Mouse (Mus musculus): ENCODE results near the gene Unc13b.
A peak's percentile ranks its signal among the peaks of the same experiment; 100 is the strongest.

The Unc13b gene

DNA sequence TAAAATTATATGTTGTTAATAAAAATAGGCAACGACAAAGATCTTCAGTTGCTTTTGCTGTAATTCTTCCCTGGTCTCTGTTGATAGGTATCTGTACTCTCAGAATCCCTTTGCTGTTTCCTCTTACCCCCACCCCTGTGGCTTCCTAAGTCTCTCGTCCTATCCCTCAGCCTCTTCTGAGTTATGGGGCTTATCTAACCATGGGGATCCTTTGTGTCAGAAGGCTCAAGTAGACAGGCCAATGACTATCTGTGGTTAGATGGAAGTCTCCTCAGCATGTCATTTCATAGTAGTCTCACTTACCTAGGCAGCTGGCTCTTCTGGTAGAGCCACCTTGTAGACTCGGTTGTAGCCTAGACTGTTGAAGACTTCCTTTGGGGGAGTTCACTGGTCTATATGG, 173.1 kb downstream of the Unc13b start:
- no peak for DNase-seq (ENCODE audit: low read depth)

DNA sequence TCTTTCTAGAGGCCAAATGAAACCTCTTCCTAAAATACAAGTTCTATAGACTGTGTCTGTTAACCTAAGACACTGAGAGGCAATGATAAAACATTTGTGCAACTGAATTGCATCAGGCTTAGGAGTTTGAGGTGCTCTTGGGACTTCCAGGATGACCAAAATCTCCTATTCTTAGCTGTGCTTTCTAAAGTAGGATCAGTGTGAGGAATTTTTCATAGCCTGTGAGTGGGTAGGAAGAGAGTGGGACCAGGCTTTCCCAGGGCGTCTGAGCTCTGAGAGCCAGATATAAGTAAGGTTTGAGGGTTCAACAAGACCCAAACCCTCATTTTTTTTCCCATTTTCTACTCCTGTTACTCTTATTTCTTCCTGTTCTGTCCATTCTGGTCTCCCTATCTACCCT, 174.2 kb downstream of the Unc13b start:
- DNase-seq (ENCODE audit: low read depth), result no peak

DNA sequence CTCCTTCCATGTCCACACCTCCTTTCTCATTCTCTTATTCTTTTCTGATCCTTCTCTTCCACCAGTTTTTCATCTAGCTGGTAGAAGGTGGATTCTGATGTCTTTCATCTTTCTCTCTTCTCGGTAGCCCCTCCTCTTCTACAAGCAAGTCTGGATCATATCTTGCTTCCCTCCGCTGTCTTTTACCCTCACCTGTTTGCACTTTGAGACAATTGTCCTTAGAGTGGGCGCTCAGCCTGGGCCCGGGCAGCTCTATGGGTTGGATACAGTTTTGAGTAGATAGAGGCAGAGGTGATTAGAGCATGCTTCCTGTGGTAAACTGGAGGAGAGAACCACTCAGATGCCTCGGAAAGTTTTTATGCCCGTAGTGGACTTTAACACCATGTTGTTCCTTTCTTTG, 174.7 kb downstream of the Unc13b start:
- no peak for DNase-seq (ENCODE audit: low read depth)

DNA sequence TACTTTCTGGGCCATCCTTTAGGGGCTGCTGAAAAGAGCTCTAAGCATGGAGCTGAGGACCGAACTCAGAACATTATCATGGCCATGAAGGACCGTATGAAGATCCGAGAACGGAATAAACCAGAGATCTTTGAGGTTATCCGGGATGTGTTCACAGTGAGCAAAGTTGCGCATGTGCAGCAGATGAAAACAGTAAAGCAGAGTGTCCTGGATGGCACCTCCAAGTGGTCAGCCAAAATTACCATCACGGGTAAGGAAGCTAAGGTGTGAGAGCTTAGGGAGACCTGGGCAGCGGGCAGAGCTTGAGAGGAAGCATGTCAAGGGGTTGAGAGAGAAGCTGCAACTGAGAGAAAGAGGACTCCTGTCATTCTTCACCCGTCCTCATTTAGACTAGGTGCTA, 178.1 kb downstream of the Unc13b start:
- no peak for DNase-seq (ENCODE audit: low read depth)

DNA sequence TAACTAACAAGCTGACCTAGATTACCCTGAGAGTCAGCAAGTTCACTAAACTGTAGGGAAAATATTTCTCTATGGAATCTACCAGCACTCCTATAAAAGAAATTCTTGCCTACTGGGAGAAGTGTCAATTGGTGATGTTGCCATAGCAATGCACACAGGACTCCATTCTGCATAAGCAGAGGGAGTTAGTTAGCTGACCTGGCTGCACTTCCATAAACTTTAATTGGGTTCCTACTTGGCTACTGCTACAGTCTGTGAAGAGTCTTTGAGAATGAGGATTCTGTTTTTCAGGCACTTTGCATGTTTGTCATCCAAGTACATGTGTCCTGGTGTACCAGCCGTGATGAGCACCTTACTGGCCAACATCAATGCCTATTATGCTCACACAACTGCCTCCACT, 182.0 kb downstream of the Unc13b start:
- DNase-seq (ENCODE audit: low read depth), result no peak

DNA sequence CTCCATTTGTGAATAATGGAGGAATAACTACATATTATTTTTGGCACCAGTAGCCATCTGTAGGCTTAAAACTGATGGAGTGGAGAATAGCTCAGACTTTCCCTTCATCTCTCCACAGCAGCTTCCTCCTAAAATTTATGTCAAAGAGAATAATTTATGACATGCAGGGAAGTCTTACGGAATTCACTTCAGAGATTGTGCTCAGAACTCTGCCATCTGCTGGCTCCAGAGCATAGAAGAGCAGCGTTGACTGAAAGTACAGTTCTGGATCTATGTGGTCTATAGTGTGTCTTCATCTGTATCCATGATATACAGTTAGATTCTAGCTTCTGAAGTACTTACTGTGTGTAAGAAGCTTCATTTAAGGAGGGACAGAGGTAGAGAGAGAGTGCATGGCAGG, 185.3 kb downstream of the Unc13b start:
- DNase-seq (ENCODE audit: low read depth), result no peak

DNA sequence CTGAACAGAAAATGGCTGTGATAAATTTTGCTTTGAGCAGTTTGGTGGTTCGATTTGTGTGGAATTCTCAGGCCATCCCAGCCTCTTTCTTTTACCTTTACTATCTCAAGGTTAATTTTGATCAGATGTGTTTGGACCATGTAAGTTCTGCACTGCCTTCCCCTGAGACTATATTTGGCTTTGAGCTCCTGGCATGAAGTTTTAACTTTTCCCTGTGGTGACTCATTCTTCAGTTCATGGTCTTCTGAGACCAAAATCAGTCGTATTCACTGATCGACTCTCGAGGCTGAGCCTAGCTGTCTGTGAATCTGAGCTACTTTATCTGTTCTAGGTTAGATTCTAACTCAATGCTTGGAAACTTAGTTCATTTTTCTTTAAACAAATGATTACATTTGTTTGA, 187.0 kb downstream of the Unc13b start:
- no peak for DNase-seq (ENCODE audit: low read depth)

DNA sequence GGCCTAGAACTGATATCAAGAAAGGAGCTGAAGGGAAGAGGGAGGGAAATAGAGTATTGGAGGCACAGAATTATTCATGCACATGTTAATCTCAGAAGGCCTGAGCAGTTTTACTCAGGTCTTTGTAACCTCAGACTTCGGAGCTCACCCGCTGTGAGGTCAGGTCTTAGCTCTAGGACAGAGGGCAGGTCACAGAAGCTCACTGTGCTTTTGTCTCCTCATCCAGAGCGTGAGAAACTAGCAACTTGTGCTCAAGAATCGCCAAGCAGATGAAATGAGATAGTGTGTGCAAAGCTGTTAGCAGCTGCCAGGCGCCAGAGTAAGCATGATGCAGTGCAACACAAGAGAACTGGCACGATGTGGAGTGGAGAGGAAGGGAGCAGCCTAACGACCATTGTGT, 189.3 kb downstream of the Unc13b start:
- DNase-seq (ENCODE audit: low read depth), result no peak

DNA sequence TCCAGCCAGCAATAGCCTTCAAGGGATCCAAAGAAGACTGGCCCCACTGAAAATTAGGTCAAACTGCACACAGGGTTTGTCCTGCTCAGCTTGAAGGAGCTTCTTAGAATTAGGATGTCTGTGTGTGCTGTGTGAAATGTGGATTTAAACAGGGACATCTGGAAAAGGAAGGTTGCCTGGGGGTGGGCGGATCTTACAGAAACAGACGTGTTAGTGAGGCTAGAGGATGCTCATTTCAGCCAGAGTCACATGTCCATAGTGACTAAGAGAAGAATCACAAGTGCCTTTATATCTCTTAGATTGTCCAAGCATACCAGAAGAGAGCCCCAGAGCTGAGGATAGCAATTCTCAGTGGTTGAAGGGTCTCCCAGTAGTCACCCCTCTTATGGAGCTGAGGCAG, 190.2 kb downstream of the Unc13b start:
- no peak for DNase-seq (ENCODE audit: low read depth)

DNA sequence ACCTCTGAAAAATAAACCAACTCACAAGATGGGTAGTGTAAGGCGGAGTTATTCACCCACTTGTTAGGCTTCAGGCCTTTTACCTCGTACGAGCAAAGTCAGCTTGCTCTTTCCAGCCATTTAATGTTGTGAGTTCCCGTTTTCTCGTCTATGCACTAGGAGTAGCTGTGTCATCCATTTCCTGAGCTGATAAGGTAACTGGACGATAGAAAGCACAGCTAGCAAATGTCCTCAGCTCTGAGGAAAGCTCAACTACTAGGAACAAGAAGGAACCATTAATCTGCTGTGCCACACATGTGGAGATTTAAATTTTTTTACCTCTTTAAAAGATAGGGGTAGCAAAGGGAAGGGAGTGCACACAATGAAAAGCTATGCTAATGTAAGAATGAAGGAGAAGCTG, 192.5 kb downstream of the Unc13b start:
- no peak for DNase-seq (ENCODE audit: low read depth)

DNA sequence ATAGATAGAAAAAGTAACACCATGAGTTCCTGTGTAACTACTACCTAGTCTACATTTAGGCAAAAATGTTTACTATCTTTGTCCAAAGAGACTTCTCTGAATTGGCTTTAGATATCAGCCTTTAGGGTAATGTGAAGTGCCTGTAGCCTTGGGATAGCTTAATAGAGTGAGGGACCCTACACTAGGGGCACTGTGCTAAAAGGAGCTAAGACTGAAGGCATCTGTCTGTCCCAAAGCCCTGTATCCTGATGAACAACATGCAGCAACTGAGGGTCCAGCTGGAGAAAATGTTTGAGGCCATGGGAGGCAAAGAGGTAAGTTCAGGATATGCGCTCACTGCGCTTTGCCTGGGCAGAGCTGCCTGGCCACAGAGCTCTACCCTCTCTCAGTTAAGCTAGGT, 198.3 kb downstream of the Unc13b start:
- DNase-seq (ENCODE audit: low read depth), result no peak

DNA sequence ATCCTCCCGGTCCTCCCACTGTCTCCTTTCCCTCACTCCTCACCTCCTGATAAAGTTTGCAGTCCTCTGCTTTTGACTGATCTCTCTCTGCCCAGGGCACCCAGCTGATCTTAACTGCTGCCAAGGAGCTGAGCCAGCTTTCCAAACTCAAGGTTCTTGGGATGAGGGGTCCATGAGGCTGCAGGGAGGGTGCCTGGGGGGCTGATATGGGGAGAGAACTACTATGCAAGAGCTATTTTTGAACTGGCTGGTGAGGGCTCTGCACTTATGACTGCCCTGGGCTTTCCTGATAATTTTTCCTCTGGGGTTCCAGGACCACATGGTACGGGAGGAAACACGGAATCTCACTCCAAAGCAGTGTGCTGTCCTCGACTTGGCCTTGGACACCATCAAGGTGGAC, 199.8 kb downstream of the Unc13b start:
- no peak for DNase-seq (ENCODE audit: low read depth)

DNA sequence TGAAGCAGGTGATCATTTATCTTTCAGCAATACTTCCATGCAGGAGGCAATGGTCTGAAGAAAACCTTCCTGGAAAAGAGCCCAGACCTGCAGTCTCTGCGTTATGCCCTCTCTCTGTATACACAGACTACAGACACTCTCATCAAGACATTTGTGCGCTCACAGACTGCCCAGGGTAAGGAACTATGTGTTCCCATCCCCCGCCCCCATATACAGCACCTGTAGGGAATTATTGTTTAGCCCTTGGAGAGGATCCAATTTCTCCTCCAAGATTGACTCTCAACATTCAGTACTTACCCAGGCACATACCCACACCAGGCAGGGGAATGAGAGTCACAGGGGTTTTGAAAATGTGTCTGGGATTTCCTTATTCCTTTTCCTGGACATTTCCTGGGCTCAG, 200.7 kb downstream of the Unc13b start:
- no peak for DNase-seq (ENCODE audit: low read depth)

DNA sequence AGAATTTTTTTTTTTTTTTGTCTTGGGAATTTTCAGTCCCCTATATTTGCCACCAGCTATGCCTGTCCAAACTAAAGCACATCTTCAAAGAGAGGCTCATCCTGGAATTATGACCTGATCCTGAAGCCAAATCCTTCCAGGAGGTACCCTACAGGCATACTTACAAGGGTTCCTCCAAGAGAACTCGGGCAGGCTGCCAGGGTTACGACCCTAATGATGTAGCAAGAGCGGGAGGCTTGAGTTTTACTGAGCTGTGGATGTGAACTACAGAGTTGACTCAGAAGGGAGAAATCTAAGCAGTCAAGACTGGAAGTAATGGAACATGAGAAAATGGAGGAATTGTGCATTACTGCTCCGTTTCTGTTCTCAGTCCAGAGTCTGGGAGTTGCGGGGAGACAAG, 201.3 kb downstream of the Unc13b start:
- no peak for DNase-seq (ENCODE audit: low read depth)

DNA sequence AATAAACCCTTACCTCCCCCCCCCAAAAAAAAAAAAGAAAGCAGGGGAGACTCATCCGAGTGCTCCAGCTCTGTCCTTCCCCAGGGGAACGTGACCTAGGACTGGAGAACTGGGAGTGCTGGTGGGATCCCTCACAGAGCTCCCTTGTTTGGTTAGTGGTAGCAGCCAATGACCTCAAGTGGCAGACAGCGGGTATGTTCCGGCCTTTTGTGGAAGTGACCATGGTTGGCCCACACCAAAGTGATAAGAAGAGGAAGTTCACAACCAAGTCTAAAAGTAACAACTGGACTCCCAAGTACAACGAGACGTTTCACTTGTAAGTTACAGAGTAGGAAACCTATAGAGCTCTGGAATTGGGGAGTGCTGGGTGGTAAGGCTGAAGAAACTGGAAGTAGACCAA, 204.1 kb downstream of the Unc13b start:
- no peak for DNase-seq (ENCODE audit: low read depth)

DNA sequence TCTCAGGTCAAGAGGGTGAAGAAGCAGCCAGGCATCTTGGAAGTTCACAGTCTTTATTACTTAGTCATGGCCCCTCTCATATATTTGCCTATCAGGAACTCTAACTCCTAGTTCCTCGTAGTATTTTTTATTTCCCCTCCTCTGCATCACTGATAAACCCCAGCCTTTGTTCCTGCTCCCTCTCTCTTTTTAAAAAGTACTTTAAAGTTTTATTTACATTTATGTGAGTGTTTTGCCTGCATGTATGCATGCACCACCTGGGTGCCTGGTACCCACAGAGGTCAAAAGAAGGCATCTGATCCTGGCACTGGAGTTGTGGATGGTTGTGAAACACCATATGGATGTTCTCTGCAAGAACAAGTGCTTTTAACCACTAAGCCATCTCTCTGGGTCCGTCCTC, 207.4 kb downstream of the Unc13b start:
- no peak for DNase-seq (ENCODE audit: low read depth)

DNA sequence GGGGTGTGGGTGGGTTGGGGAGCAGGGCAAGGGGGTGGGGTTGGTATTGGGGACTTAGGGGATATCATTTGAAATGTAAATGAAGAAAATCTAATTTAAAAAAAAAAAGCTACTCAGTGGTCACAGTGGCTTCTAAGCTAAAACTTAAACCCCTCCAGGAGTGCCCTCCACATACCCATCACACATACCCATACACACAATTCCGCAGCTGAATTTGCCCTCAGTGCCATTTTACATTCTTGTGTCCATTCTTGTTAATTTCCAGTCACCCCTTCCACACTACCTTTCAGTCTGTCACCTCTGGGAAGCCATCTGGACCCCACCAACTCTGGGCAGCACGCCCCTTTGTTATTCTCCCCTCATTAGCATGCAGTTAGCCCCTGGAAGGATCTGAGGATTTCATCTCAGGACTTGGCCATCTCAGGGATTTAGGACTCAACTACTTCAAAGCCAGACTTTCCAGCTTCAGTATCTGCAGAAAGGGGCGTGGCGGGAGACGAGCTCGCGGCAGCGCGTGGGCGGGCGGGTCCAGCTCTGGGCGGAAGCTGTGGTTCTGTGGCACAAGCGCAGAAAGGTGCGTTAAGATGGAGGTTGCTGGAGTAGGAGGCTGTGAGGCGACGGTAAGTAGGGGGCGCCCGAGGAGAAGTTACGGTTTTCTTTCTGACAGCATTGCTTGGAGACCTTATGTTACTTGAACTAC, 208.0 kb downstream of the Unc13b start, which contains the start of gene Atp8b5:
Gene Atp8b5 (plus strand): TSS at position 537 of the 700 bp plus-strand sequence.
- peak; percentile 28 for DNase-seq (ENCODE audit: low read depth)

DNA sequence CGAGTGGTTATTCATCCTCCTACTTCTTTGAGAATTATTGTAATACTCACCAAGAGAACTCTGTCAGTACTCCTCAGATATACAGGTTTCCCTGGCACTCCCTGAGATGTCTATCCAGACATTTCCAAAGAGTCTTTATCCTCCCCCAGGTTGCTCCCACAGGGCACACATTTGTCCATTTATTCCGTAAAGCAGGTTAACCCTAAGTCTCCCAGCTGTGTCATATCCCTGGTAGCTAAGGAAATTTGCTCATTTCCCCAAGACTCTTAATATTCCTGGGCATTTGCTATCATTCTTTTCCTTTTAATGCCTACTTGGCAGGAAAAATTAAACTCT, 208.5 kb downstream of the Unc13b start:
- DNase-seq (ENCODE audit: low read depth), result no peak

DNA sequence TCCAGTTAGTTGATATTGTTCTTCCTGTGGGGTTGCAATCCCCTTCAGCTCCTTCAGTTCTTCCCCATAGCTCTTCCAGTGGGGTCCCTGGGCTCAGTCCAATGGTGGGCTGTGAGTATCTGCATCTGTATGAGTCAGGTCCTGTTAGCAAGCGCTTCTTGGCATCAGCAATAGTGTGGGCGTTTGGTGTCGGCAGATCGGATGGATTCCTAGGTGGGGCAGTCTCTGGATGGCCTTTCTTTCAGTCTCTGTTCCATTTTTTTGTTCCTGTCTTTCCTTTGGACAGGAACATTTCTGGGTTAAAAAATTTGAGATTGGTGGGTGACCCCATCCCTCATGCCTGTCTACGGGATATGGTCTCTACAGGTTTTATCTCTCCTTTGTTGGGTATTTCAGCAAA, 226.7 kb downstream of the Unc13b start:
- DNase-seq (ENCODE audit: low read depth), result no peak

DNA sequence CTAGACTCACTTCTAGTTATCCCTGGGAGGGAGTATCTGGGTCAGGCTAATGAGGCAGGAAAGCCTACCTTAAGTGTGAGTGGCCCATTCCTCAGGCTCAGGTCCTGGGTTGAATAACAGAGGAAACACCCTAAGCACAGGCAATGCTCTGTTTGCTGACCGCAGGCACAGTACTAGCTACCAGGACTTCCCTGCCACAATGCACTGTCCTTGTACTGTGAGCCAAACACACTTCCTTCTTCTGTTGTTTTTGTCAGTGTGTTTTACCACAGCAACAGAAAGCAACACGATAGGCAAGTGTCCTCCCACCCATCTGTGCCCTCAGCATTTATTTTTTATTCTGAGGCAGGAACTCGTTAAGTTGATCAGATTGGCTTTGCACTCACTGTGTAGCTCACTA, 228.6 kb downstream of the Unc13b start:
- no peak for DNase-seq (ENCODE audit: low read depth)

DNA sequence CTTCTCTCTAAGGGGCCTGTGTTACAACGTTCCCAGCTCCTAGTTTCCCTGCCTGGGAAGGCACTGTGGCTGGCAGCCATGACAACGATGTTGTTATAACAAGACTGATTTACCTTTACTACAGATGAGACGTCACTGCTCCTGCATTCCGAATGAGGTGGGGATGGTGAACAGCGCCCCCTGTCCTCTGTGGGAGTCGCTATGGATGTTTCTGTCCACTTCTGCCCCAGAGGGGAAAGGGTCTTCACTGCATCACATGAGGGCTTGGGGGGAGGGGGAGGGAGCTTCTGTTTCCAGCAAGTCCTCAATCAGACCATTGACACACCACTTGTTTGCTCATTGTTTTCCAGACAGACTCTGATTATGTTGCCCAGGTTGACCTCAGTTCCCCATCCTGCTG, 235.2 kb downstream of the Unc13b start:
- DNase-seq (ENCODE audit: low read depth), result peak; percentile 2

DNA sequence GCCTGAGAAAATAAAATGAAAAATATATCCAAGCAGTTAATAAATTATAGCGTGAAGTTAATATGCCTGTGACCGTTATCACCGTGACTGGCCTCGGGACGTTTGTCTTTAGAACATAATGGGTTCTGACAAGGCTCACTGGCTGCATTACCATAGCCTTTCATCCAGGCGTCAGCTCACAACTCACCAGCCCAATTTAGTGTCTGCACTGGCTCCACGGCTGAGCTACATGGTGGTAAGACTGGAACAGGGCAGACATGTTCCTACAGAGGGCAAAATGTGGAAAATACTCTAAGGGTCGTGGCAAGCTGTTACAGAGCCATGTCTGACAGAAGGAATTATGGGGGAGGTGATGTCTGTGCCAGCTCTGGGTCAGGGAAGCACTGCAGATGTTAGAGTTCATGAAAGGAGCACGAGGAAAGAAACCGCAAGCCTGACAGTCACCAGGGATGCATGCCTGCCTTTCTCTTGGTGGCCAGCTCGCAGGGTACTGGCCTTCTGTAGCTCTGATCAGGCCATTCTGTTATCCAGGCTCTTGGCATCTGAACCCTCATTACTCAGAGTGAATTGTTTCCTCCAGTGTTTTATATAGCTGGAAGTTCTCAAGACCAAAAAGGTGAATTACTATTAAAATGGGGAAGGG, 251.1 kb downstream of the Unc13b start:
- DNase-seq (ENCODE audit: low read depth), result no peak
